Mouse (Mus musculus) ovary, postnatal 36 days (tissue): ENCODE measurements around the gene Dgkh.

ENCODE experiments used
- DNase-seq: peaks from one replicate; pipeline ENCODE4 v3.0.0; 2022; ENCODE audit warnings: low spot score, mixed read lengths

Dgkh gene

DNA sequence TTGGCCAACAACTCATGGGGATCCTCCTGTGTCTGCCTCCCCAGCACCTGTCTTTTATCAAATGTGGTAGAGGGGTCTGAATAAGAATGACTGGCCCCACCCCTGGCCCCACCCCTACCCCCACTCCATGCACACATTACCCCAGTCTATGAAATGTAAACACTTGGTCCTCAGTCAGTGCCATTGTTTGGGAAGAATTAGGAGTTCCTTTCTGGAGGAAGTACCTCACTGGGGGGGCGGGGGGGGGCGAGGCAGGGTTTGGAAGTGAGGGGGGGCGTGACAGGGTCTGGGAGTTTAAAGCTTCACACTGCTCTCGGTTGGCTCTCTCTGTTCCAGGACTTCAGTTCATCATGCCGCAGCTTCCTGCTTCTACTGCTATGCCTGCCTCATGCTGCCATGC lies 10.5 kb downstream of the Dgkh start:
- no peak for DNase-seq

DNA sequence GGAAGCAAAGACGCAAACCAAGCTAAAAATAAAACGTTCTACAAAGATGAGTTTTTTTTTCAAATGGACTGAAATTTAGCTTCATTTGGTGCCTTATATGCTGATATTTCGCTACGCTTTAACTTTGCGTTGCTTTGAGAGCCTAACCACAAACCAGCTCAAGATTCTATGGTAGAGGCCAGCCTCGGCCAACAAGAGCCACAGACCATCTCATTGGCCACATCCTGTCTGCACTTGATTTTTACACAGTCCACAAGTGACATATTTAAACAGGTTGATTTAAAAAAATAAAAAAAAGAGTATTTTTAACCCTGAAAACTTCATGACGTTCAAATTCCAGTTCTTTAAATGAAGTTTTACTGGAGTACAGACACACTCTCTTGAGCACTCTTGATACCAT lies 16.5 kb downstream of the Dgkh start:
- DNase-seq, result no peak

DNA sequence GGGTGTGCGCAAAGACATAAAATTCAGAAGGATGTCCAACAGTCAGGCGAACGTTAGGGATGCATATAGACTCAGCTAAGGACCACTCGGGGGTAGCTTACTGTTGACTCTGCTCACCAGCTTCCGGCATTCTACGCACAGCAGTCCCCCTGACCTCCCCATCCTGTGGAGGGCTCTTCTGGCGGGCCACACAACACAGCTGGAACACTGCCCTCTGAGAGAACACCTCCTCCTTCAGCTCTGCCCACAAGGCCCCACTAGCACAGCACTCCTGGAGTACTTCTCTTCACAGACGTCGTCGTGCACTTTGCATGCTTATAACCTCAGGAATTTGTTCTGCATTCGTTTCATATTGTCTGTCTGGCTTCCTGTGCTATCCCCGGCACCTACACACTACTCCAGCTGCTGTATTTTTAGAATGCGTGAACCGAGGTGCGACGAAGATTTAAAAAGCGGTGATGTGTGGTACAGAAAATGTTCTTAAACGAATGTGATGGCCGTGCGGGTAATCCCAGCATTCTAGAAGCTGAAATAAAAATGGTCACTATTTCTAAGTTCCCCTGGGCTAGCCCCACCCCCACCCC lies 19.9 kb downstream of the Dgkh start:
- no peak for DNase-seq

DNA sequence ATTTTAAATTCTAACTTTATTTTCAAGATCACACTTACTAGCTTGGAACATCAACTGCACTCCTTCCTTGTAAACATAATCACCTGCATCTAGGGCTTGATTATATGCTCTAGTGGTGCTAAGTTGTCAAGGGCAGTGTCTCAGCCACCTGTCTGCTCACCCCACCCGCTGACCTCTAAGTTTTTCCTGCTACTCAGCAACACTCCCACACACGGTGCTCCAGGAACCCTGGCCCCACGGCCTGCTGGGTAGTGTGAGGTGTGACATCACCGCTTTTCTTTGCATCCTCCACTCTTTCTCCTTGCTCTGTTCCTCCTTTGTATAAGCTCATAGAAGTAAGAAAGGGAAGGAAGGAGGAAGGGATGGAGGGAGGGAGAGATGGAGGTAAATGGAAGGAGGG lies 21.9 kb downstream of the Dgkh start:
- DNase-seq, result no peak

- no peak for DNase-seq
These were observed 27.0 kb downstream of the Dgkh start for GRCm38 (mm10) chr14:78705616-78706015.

GRCm38 (mm10) chr14:78703989-78704388 lies 28.6 kb downstream of the Dgkh start:
- no peak for DNase-seq

- no peak for DNase-seq
These were observed 29.2 kb downstream of the Dgkh start for GRCm38 (mm10) chr14:78703361-78703760.

GRCm38 (mm10) chr14:78702048-78702447 lies 30.5 kb downstream of the Dgkh start:
- no peak for DNase-seq

GRCm38 (mm10) chr14:78701501-78701900 lies 31.1 kb downstream of the Dgkh start:
- no peak for DNase-seq

GRCm38 (mm10) chr14:78701087-78701486 lies 31.5 kb downstream of the Dgkh start:
- DNase-seq, result no peak

- no peak for DNase-seq
These were observed 32.9 kb downstream of the Dgkh start for GRCm38 (mm10) chr14:78699634-78700033.

DNA sequence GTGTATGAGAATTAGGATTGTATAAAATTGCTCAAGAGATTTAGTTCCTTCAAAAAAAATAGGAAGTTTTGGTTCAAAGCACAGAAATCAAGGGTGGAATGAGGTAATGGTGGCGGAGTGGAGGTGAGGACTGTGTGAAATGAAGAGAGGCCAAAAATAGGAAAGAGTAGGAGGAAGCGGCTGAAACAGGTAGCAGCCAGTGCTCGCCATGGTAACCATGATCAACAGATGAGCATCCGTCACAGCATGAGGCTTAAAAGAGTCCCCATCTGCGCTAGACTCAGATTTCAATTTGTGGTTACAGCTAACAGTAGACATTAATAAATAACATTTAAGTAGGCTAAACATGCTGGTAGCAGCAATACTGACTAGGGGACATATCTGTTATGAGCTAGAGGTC lies 33.4 kb downstream of the Dgkh start:
- no peak for DNase-seq

DNA sequence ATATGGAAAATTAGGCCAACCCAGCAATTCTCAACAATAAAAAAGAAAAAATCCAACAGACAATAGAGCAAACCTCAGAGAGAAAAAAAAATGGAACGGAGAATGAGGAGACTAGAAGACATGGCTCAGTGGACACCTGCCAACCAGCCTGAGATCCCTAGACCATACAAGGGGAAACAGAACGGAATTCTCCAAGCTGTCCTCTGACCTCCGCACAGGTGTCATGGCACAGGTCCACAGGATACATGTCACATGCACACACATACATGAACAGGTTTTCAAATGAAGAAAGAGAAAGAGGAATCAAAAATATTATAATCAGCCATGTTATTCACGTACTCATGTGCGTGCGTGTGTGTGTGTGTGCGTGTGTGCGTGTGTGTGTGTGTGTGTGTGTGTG lies 38.5 kb downstream of the Dgkh start:
- no peak for DNase-seq

GRCm38 (mm10) chr14:78692602-78693001 lies 40.0 kb downstream of the Dgkh start:
- DNase-seq, result no peak

DNA sequence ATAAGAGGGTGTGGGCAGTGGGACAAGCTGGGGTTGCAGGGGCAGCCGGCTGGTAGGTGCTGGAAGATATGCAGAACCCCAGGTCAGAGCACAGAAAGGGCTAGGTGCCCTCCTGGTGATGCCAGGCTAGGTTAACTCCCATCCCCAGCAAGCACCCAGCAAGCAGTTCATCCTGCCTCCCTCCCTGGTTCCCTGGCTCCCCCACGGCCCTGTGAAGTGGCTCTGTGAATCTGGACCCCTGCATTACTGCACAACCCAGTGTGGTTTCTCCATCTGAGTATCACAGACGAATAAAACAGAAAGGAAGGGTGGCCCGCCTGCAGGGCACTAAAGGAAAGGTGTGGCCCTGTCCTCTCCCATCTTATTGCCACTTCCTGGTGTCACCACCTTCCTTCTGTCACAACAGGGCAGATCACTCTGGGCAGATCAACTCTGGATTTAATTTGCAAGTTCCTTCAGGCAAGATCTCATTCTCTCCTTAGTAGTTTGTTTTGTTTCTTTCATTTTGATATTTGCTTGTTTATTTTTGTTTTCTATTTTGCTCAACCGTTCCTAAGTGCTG lies 40.6 kb downstream of the Dgkh start:
- no peak for DNase-seq

- DNase-seq, result no peak
These were observed 41.7 kb downstream of the Dgkh start for GRCm38 (mm10) chr14:78690883-78691282.

DNA sequence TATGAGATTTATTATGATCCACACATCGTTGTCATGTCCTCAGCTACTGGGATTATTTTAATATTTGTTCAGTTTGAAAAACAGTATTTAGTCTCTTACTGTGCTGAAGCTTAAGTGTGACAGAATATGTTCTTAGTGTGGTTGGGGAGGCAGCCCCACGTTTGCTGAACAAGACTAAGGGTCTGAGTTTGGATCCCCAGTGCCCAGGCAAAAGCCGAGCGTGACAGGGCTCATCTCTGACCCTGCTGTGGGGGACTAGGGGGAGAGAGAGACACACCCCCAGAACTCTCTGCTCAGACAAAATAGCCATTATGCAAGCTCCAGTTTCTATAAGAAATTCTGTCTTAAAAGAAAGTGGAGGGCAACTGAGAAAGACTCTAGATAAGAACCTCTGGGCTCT lies 42.2 kb downstream of the Dgkh start:
- DNase-seq, result no peak

GRCm38 (mm10) chr14:78689950-78690349 lies 42.6 kb downstream of the Dgkh start:
- no peak for DNase-seq

DNA sequence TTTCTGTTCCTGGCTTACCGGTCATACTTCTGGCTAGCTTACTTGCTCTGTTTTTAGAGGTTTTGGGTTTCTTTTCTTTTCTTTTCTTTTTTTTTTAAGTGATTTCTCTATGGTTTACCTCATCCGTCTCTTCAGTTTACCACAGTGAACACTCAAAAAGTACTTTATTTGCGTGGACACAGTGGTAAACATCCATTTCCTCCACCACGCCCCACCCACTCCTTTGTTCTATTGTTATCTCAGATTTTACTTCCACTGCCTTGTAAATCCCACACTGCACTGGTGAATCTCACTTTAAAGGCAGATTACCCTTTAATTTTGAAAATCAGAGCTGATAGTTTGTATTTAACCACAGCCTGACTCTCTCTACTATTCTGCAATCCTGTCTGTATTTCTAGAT lies 44.9 kb downstream of the Dgkh start:
- no peak for DNase-seq

- no peak for DNase-seq
These were observed 45.9 kb downstream of the Dgkh start for GRCm38 (mm10) chr14:78686701-78687100.

DNA sequence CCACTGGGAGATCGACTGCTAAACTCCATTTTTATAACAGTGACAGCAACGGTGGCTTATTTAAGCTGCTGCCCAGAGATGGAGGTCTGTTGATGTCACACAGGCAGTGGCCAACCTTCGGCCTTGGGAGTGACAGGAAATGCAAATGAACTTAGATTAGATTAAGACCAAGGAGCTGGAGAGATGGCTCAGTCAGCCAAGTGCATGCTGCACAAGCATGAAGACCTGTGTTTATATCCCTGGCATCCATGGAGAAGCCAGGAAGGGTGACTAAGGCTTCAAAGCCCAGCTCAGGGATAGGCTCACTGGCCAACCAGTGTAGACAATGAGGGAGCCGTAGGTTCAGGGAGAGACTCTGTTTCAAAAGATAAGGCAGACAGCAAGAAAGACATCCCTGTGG lies 48.4 kb downstream of the Dgkh start:
- no peak for DNase-seq

DNA sequence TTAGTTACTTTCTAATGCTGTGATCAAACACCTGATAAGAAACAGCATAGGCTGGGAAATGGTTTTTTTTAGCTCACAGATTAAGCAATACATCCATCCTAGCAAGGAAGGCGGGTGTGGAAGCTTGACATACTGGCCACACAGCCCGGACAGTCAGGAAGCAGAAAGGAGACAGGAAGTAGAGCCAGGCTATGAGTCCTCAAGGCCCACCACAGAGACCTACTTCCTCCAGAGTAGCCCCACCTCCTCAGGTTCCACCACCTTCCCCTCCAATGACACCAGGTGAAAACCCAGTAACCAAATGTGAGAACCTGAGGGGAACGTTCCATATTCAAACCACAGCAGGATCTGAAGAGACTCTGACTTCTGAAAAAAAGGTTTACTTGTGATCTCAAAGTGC lies 53.6 kb downstream of the Dgkh start:
- DNase-seq, result no peak

GRCm38 (mm10) chr14:78677852-78678588 lies 54.6 kb downstream of the Dgkh start:
- DNase-seq, result no peak

DNA sequence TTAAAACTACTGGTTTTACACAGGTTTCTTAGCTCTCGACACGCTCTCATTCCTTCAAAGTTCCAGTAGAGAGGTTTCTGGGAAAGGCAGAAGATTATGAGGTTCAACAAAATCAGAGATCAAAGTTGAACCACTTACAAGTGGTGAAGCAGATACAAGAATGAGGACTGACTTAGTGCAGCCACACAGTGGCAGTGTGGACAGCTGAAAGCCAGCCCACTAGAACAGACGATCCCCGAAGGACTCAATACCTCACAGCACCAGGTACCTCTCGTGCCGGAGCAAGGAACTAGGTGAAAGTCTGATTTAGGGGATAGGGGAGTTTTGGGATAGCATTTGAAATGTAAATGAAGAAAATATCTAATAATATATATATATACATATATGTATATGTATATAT lies 56.1 kb downstream of the Dgkh start:
- no peak for DNase-seq
